Mouse (Mus musculus): ENCODE measurements around the gene Acod1. TPM values are rescaled to one million over a fixed set of nuclear protein-coding genes. Genes with fewer than 3 reads are reported as not detected.
A peak's percentile ranks its signal among the peaks of the same experiment; 100 is the strongest.

The Acod1 gene
- not detected in 2 replicates for polyA plus RNA-seq (2015; fragmentation: Nextera tagmentation; extraction: Ambion mirVana)

DNA sequence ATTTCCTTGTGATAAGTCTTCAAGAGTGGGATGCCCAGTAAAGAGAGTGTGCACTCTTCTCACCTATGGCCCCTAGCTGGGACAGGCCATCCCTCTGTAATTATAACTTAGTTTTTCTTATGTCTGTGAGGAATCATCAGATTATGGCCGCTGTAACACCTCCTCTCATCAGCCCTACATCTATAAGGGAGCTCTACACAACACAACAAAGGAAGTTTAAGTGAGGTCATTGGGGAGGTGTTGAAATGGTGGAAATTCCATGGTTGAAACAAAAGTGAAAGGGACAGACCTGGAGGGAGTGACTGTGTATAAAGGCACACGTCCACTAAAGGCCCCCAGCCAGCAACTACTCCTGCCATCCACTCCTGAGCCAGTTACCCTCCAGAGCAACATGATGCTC, at the start of gene Acod1:
TSS of gene Acod1 (plus strand) at position 301 of the 400 bp plus-strand sequence.
- no peak for ATAC-seq (replicated peaks)
- Histone ChIP-seq H3K27ac (replicated peaks) (no peak within 1 kb of the TSS), H3K4me3 (no peak within 1 kb of the TSS), H3K4me2 (replicated peaks) (no peak within 1 kb of the TSS), H3K4me1 (no peaks in the 10 kb centered on the region), H3K9me3 (no peaks in the 10 kb centered on the region), H3K27me3 (no peaks in the 10 kb centered on the region), H3K9ac (replicated peaks) (no peak within 1 kb of the TSS), H3K36me3 (no peaks in the 10 kb centered on the region)
- 87% methylated on average over 2 of the region's 2 CpGs for WGBS

DNA sequence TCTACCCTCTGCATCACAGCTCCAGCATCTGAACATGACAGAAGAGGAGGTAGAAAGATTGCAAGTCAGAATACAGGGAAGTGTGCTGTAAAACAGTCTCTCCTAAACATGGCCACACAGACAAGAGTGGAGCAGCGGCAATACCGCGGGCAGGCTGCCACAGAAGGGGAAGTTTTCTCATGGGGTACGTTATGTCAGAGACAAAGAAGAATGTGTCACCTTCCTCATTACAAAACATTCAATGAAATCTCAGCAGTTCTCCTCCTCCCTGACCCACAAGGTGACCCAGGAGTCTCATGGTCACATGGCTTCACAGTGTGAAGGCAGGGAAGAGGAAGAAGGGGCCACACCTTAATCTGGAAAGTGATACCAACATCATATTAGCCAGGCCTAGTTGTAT, 39.0 kb upstream of the Acod1 start:
- 84% methylated on average over 4 of the region's 4 CpGs for WGBS
- H3K36me3 ChIP-seq = no peaks in the 10 kb centered on the region
- no peak overlapping the region for H3K9ac ChIP-seq (replicated peaks)
- H3K4me1 ChIP-seq = no peaks in the 10 kb centered on the region
- no peak overlapping the region for H3K4me2 ChIP-seq (replicated peaks)
- no peaks in the 10 kb centered on the region for H3K9me3 ChIP-seq
- ATAC-seq (replicated peaks) = no peak
- no peak overlapping the region for H3K27ac ChIP-seq (replicated peaks)
- no peak overlapping the region for H3K4me3 ChIP-seq
- H3K27me3 ChIP-seq = no peaks in the 10 kb centered on the region

DNA sequence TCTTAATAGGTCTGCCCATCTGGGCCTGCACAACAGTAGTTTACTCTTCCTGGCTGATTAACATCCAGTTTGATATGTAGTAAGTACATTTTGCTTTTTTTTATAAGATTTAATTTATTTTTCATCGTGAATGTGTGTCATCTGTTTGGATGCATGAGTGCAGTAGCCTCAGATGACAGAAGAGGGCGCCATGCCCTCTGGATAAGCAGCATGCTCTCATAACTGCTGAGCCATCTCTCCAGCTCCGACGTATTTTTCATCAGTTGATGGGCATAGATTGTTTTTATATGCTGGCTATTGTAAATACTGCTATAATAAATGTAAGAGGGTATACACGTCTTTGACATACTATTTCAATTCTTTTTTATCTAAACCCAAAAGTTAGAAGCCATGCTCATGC, 35.0 kb upstream of the Acod1 start:
- Histone ChIP-seq H3K4me1 (no peaks in the 10 kb centered on the region), H3K27ac (replicated peaks) (no peak overlapping the region), H3K27me3 (no peaks in the 10 kb centered on the region), H3K9ac (replicated peaks) (no peak overlapping the region), H3K4me2 (replicated peaks) (no peak overlapping the region), H3K9me3 (no peaks in the 10 kb centered on the region), H3K36me3 (no peaks in the 10 kb centered on the region), H3K4me3 (no peak overlapping the region)
- ATAC-seq (replicated peaks) = no peak
- WGBS = 35% methylated on average over 5 of the region's 5 CpGs

DNA sequence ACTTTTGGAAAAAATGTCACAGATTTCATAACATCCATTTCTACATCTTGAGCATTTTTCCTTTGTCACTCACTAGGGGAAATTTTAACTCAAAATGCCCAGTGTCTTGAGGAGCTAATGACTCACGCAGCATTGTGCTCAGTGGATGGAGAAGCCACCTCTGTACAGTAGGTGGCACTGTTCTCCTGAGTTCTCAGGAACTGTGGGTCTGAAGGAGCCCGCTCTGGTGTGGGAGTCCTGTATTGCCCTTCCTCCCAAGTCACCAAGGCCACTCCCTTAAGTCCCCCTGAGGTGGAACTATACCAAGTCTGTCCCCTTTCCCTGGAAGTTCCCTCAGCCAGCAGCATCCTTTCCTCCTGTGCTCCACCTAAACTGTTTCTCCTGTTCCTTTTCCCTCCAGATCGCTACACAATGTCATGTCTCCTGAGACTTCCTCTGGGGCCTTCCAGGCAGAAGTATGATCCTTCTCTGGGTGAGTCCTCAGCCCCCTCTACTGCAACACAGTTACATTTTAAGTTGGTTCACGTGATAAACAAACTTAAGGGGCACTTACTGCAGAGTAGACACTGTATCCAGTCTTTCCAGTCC, 34.1 kb upstream of the Acod1 start:
- ATAC-seq (replicated peaks) = peak; percentile 92
- WGBS = 28% methylated on average over 4 of the region's 4 CpGs

DNA sequence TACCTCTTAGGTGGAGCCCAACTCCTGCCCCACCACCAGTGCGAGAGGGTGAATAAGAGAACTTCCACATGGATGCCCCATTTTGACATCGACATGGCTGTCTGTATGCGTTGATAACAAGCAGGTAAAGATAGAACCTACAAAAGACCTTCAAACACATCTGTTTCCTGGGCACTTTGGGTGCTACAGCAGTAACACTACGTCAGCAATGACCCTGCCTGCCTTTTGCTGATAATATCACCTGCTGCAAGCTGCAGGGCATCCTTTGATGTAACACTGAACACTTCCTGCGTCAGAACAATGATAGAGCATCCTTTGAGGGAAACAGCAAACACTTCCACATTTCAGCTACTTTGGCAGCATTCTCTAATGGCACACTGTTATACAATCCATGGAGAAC, 29.8 kb upstream of the Acod1 start:
- ATAC-seq (replicated peaks) = no peak
- Histone ChIP-seq H3K4me3 (no peak overlapping the region), H3K27me3 (no peaks in the 10 kb centered on the region), H3K4me1 (peaks cover 5% of the 10 kb centered on the region; the same call in 1 of the 2 replicates), H3K27ac (replicated peaks) (no peak overlapping the region), H3K4me2 (replicated peaks) (no peak overlapping the region), H3K36me3 (no peaks in the 10 kb centered on the region), H3K9me3 (no peaks in the 10 kb centered on the region), H3K9ac (replicated peaks) (no peak overlapping the region)
- 76% methylated on average over 5 of the region's 5 CpGs for WGBS

More for the DNA sequence above, 34.1 kb upstream of the Acod1 start:
- H3K27me3 ChIP-seq = no peaks in the 10 kb centered on the region
- no peak overlapping the region for H3K4me3 ChIP-seq
- no peak overlapping the region for H3K27ac ChIP-seq (replicated peaks)
- no peak overlapping the region for H3K4me2 ChIP-seq (replicated peaks)
- H3K36me3 ChIP-seq = no peaks in the 10 kb centered on the region
- no peak overlapping the region for H3K9ac ChIP-seq (replicated peaks)
- no peaks in the 10 kb centered on the region for H3K4me1 ChIP-seq
- no peaks in the 10 kb centered on the region for H3K9me3 ChIP-seq

DNA sequence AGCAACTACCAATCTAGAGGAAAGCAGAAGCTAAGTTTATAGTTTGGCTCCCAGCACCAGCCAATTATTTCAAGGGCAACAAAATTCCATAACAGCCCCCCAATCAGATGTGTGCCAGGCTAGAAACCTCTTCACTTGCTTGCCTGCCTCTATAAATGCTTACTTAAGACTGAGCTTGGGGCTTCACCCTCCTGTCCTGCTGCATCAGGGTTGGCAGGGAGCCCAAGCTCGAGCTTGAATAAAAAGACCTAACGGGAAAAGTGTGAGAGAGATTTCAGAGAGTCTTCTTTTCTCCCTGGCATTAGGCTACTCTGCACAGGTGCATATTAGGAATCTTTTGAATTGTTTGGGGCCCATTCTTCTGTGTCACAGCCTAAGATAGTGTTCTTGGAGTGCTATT, 26.7 kb upstream of the Acod1 start:
- 15% methylated on average over 2 of the region's 2 CpGs for whole genome bisulfite sequencing
- Histone ChIP-seq H3K9me3 (no peaks in the 10 kb centered on the region), H3K27me3 (no peaks in the 10 kb centered on the region), H3K4me2 (replicated peaks) (no peak overlapping the region), H3K9ac (replicated peaks) (no peak overlapping the region), H3K36me3 (no peaks in the 10 kb centered on the region), H3K4me3 (no peak overlapping the region), H3K4me1 (peaks cover 5% of the 10 kb centered on the region; the same call in 1 of the 2 replicates), H3K27ac (replicated peaks) (no peak overlapping the region)
- no peak for ATAC-seq (replicated peaks)

DNA sequence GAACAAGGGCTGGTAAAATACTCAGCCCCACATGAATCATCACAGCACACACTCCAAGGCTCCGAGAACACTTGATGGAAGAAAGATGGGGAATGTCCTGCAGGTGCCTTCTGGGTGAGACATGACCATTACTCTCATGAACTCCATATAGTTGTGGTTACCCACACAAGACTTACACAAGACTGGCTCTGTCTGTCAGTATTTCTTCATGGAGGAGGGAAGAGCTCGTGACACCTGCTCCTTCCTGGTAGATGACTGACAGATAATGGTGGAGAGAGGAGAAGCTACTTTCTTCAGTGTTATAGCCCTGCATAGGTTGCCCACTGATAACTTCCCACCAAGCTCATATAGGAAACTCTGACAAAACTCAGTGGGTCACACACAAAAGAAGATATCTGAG, 17.6 kb upstream of the Acod1 start:
- Histone ChIP-seq H3K4me2 (replicated peaks) (no peak overlapping the region), H3K27ac (replicated peaks) (no peak overlapping the region), H3K36me3 (no peaks in the 10 kb centered on the region), H3K9me3 (no peaks in the 10 kb centered on the region), H3K4me3 (no peak overlapping the region), H3K9ac (replicated peaks) (no peak overlapping the region), H3K27me3 (no peaks in the 10 kb centered on the region), H3K4me1 (no peaks in the 10 kb centered on the region)
- ATAC-seq (replicated peaks) = no peak
- 90% methylated on average over 2 of the region's 2 CpGs for WGBS

DNA sequence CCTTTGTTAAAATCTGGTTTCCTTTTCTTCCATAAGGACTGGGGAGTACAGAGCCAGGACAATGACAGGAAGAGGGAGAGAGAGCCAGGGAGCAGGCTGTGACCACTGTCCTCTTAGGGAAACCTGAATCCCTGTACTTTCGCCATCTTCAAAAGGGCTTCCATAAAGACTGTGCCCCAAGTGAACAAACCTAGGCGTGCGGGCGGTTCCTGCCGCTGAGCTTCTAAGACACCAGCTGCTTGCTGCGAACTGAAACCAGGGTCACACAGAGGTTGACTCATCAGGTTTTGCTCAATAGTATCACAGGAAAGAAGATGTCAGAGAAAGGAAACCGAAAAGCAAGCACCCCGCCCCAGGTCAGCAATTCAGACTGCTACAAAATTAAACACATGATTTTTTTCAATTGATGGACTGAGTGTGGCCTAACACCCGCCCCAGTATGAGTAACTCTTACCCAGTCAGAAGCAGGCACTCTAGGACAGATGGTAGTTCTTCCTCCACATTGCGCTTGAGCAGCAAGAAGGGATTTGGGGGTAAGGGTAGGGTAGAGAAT, 13.4 kb upstream of the Acod1 start:
- WGBS = 85% methylated on average over 10 of the region's 10 CpGs

DNA sequence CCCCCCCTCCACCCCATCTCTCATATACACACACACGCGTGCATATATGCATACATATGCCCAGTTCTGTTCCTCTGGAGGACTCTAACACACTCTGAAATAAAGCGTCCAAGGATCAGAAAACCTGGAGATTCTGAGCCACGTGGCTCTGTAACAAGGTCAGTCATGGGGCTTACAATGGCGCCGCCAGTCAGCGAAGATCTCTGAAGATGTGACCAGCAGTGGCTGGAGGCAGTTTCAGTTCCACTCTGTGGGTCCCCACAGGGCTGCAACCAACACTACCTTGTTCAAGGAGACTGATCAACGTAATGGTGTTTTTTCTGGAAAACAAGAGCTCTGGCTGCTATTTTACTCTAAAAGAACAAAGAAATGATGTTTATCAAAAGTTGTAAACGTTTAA, 12.7 kb upstream of the Acod1 start:
- Histone ChIP-seq H3K9me3 (no peaks in the 10 kb centered on the region), H3K4me1 (no peaks in the 10 kb centered on the region), H3K4me3 (no peak overlapping the region), H3K9ac (replicated peaks) (no peak overlapping the region), H3K4me2 (replicated peaks) (no peak overlapping the region), H3K36me3 (no peaks in the 10 kb centered on the region), H3K27ac (replicated peaks) (no peak overlapping the region), H3K27me3 (no peaks in the 10 kb centered on the region)
- 88% methylated on average over 9 of the region's 9 CpGs for WGBS
- ATAC-seq (replicated peaks) = no peak

More for the DNA sequence above, 13.4 kb upstream of the Acod1 start:
- Histone ChIP-seq H3K4me3 (no peak overlapping the region), H3K4me2 (replicated peaks) (no peak overlapping the region), H3K4me1 (no peaks in the 10 kb centered on the region), H3K36me3 (no peaks in the 10 kb centered on the region), H3K27ac (replicated peaks) (no peak overlapping the region), H3K27me3 (no peaks in the 10 kb centered on the region), H3K9me3 (no peaks in the 10 kb centered on the region), H3K9ac (replicated peaks) (no peak overlapping the region)
- ATAC-seq (replicated peaks) = no peak

DNA sequence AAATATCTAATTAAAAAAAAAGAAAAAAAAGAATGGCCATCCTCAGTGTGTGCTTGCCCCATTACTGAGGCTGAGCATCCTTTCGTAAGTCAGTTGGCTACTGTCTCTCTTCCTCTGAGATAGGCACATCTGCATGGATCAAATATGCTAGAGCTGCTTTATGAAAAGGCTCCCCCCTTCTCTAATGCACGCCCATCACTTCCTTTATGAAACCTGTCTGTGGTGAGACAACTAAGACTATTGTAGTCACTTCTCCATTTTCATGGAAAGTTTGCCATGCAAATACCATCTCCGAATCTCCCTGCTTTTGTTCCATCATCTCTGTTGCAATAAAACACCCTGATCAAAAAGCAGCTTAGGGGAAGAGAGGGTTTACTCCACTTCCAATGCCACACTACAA, 9.8 kb upstream of the Acod1 start:
- Histone ChIP-seq H3K27me3 (no peaks in the 10 kb centered on the region), H3K4me2 (replicated peaks) (no peak overlapping the region), H3K4me1 (no peaks in the 10 kb centered on the region), H3K36me3 (no peaks in the 10 kb centered on the region), H3K4me3 (no peak overlapping the region), H3K9me3 (no peaks in the 10 kb centered on the region), H3K9ac (replicated peaks) (no peak overlapping the region), H3K27ac (replicated peaks) (no peak overlapping the region)
- ATAC-seq (replicated peaks) = no peak
- 90% methylated on average over 3 of the region's 3 CpGs for WGBS

DNA sequence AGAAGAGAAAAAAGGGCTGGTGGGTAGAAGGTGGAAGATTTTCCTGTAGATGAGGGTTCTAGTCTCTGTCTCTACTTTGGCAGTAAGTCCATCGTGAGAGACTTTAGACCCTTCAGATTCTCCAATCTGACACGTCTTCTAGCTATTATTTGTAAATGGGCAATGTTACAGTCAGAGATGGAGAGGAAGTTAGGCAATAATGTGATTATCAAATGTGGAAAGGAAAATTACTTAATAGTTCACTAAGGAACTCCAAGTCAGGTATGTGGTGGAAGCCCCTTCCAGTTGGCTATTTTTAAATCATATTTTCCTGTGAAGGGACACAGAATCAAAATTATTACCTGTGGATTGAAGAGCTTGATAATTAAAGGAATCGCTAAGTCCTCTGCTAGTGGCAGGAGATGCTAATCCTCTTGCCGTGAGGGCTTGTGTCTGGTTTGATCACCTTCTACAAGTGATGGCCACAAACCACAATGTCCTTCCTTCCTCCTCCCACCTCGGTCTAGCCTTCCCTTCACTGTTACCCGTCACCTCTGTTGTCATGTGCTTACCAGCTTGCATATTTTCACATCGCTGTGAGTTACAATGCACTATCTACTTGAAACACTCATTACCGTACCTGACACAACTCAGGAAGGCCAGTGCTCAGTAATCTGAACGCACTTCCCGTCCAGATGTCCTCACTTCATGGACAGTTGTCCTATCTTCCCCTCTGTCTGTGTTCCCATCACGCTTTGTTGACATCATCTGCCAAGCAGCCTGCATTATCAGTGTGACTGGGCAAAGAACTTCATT, 1.7 kb downstream of the Acod1 start:
- no peak for ATAC-seq (replicated peaks)
- H3K27me3 ChIP-seq = no peaks in the 10 kb centered on the region
- no peak overlapping the region for H3K4me3 ChIP-seq
- H3K27ac ChIP-seq (replicated peaks) = no peak overlapping the region
- no peaks in the 10 kb centered on the region for H3K4me1 ChIP-seq
- no peak overlapping the region for H3K9ac ChIP-seq (replicated peaks)
- H3K4me2 ChIP-seq (replicated peaks) = no peak overlapping the region
- H3K36me3 ChIP-seq = no peaks in the 10 kb centered on the region
- WGBS = 86% methylated on average over 11 of the region's 11 CpGs
- H3K9me3 ChIP-seq = no peaks in the 10 kb centered on the region

DNA sequence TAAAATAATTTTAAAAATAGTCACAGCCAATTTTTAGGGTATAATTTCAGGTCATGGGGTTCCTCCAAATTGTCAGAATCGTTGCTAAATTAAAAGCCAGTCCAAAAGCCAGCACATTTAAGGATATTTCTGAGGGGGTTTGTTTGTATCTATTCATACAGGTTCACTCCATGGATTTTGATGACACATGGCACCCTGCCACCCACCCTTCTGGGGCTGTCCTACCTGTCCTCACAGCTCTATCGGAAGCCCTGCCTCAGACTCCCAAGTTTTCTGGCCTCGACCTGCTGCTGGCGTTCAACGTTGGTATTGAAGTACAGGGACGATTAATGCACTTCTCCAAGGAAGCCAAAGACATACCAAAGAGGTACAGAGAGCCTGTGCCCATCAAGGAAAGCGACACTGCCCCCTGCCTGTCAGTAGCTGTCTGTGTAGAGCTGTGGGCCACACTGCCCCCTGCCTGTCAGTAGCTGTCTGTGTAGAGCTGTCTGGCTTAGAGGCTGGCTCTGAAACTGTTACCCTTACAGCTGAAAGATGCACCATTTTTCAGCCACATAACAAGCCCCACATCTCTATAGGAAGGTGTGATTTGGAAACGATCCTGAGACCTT, 4.5 kb downstream of the Acod1 start:
- H3K9ac ChIP-seq (replicated peaks) = no peak overlapping the region
- no peak overlapping the region for H3K27ac ChIP-seq (replicated peaks)
- H3K4me3 ChIP-seq = no peak overlapping the region
- H3K4me2 ChIP-seq (replicated peaks) = no peak overlapping the region
- peak; percentile 69; the same call in 1 of the 2 replicates for ATAC-seq (replicated peaks)
- WGBS = 29% methylated on average over 8 of the region's 8 CpGs
- H3K27me3 ChIP-seq = no peaks in the 10 kb centered on the region
- no peaks in the 10 kb centered on the region for H3K9me3 ChIP-seq
- no peaks in the 10 kb centered on the region for H3K36me3 ChIP-seq
- H3K4me1 ChIP-seq = no peaks in the 10 kb centered on the region

Measured in forebrain, embryonic 15.5 days (tissue).